Mouse (Mus musculus): ENCODE measurements around the gene Dcun1d2.

DNA sequence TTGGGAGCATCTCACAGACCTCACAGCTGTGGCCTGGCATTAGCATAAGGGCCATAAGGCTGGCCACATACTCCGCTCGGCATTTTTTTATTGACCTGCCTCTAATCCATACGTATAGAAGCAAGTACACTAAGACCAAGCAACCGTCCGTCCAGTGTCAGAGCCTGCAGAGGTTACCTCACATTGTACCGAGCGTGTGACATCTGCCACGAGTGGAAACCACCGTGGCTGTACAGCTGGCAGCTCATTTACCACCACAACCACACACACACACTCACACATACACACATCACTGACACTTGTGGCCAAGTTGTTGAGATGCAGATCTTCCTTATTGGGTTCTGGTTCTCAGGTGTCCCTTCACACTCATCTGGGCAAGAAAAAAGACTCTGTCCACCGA lies 28.7 kb upstream of the Dcun1d2 start:
- TF ChIP-seq POLR2A (IDR thresholded peaks at IDR 0.05; ENCODE audit: control insufficient read depth, low read depth, low read length) (no peak), CTCF (IDR thresholded peaks at IDR 0.05; ENCODE audit: control insufficient read depth, insufficient read depth, insufficient replicate concordance, low read depth, low read length) (no peak)
